Mouse (Mus musculus) lung, adult 2 months (tissue): ENCODE measurements around the gene Bmf.
A peak's percentile ranks its signal among the peaks of the same experiment; 100 is the strongest.

ENCODE experiments used
- CTCF ChIP-seq: fragments of 200-500 bp; IDR thresholded peaks from 2 replicates; pipeline ENCODE4 v1.5.1; 2011; ENCODE audit warnings: mild to moderate bottlenecking, low read length, control low read depth; ENCODE audit not compliant: insufficient read depth
- POLR2A ChIP-seq: fragments of 200-500 bp; IDR thresholded peaks from 2 replicates; pipeline ENCODE4 v1.6.1; 2011; ENCODE audit warnings: low read depth, mild to moderate bottlenecking, control low read depth, low read length, borderline replicate concordance; ENCODE audit errors: extremely low read depth

GRCm38 (mm10) chr2:118479550-118479909 lies 70.0 kb downstream of the Bmf start, which contains the start of gene Srp14:
- TF ChIP-seq CTCF (no peak), POLR2A (peak; percentile 88)
